Mouse (Mus musculus) bone marrow, adult 2 months (tissue): Measurements from ENCODE around the gene Cdca4.

Experiments
- CTCF ChIP-seq: fragments of 200-500 bp; IDR thresholded peaks from 2 replicates; pipeline ENCODE4 v1.5.1; 2011; ENCODE audit warnings: low read length, control low read depth; ENCODE audit not compliant: control insufficient read depth, insufficient read depth
- POLR2A ChIP-seq: fragments of 200-500 bp; IDR thresholded peaks from 2 replicates; pipeline ENCODE4 v1.6.1; 2011; ENCODE audit warnings: low read depth, mild to moderate bottlenecking, control low read depth, low read length, borderline replicate concordance; ENCODE audit not compliant: control insufficient read depth

GRCm38 (mm10) chr12:112828501-112829243, 551 bp downstream of the Cdca4 start:
- TF ChIP-seq POLR2A (no peak), CTCF (no peak)
